Mouse (Mus musculus) heart, adult 8-10 months (tissue): ENCODE data around the gene Slc29a1. TPM values are rescaled to one million over a fixed set of nuclear protein-coding genes. Genes with fewer than 3 reads are reported as not detected.
"Not testable (repeated sequence)": the region's sequence is repeated elsewhere in the genome, so short reads cannot be mapped to it uniquely, and the experiment has no call there.

ENCODE experiments used
- DNase-seq: peaks from one replicate; pipeline ENCODE4 v3.0.0; 2022; ENCODE audit warnings: low spot score
- total RNA-seq, 4 experiments: library from RNA; stranded (reverse); gene quantifications; 2 replicates each; pipeline ENCODE4 v1.2.4; 2022

The Slc29a1 gene
- 10 to 100 TPM; 58.9 to 70.8 (median 66.9) TPM for total RNA-seq

DNA sequence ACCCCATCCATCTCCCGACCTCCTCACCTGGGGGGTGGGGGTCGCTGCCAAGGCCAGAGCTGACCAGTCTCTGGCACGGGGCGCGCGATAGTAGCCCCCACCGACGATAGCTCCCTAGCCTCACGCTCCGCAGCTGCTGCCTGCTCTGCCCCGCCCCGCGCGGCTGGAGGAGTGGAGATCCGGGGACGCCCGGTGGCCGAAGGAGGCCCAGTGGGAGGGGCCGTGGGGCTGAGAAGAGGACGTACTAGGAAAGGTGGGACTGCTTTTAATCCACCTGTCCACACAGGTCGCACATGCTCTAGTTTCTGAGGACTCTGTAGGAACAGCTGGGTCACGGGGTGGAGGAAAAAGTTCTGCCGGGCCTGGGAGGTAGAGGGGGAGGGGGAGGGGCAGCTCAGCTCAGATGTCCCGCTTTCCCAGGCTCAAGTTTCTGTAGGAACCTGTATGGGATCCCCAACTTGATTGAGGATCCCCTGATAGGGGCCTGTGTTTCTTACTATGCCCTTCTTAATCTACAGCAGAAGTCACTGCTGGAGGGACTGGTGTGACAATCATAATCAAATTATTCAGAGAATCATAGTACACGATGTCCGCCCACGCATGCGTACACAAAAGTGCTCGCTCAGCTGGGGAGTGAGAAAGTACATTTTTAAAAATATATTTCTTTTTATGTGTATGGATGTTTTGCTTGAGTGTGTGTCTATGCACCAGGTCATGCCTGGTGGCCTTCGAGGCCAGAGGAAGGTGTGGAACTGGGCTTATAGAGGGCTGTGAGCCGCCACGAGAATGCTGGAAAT, at the start of gene Slc29a1:
Gene Slc29a1 (minus strand): TSS at position 161 of the 797 bp plus-strand sequence.
- DNase-seq, result no peak

DNA sequence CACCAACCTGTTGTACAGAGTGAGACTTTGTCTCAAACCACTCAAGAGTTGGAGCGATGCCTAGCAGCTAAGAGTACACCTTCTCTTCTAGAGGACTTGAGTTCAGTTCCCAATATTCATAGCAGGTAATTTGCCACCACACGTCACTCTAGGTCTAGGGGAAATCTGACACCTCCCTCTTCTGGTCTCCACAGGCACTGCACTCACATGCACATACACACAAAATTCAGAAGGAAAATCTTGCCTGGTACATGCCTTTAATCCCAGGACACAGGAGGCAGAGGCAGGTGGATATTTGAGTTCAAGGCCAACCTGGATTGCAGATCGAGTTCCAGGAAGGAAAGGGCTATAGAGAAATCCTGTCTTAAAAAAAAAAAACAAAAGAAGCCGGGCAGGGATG, 44.8 kb upstream of the Slc29a1 start:
- DNase-seq, result no peak

DNA sequence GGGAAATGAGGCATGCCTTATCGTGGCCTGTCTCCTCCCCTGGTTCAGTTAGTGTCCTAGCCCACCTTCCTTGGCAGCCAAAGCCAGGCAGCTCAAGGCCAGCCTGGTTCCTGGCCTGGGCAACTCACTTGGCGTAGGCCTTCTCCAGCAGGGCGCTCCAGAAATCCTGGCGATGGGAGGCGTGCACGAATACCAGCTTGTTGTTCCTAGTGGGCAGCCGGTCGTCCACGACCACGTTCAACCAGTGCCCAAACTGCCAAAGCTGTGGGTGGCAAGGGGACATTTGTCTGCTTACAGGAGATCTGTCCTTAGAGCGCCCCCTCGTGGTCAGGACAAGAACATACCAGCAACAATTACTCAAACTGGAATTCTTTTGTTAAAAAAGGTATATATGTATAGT, 43.3 kb upstream of the Slc29a1 start:
- no peak for DNase-seq

DNA sequence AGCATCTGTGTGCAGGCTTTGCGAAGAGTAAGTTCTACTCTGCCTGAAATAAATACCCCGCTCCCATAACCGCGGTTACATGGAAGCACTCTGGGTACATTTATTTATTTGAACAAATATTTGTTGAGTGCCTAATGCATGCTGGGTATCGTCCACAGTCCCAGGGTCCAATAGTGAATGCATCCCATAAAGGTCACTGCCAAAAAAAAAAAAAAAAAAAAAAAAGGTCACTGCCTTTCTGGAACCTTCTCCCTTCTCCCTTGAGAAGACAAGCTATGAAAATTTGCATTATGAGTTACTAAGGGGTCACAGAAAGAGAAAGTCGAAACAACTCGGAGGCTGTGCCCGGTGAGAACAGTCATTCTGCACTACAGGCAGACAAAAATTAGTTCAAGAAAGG, 42.6 kb upstream of the Slc29a1 start:
- no peak for DNase-seq

DNA sequence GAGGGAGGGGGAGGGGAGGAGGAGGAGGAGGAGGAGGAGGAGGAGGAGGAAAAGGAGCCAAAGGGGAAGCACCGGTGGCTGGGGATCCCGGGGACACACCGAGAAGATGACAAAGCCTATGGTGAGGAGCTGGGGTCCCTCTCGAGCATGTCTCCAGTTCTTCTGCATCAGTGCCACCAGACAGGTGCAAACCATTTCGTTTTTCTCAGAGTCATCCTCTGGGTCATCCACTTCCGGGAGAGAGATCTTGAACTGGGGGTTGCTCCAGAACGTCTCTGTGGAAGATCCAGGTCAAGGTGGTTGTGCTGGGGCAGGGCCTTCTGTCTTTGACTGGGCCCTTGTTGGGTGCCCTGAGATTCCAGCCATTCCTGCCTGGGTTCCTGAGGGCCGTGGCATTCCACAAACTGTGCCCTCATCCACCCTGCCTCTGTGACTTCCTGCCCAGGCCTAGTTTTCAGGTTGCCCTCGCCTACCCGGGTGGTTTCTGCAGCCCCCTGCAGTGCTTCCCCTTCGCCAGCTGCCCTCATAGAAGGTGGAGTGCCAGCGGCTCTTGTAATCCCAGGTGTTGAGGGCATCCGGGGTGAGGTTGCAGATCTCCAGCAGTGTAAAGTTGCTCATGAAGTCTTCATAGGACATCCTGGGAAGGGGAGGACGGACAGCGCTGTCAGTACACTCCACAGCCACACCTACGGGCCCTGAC, 39.3 kb upstream of the Slc29a1 start:
- DNase-seq, result no peak

DNA sequence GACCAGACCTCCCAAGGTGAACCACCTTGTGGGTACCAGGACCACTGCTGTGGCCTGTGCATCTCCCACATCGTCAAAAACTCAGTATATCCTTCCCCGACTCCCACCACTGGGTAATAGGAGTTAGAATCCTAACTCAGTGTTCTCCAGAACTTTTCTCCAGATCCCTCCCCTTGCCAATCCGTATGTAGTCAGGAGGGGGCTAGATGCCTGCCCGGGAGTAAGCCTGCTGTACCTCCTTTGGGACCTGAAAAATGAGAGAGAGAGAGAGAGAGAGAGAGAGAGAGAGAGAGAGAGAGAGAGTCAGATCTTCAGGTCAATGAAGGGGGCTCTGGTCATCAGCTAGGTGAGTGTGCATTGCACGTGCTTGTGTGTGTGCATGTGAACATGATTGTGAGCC, 34.6 kb upstream of the Slc29a1 start:
- DNase-seq, result no peak

DNA sequence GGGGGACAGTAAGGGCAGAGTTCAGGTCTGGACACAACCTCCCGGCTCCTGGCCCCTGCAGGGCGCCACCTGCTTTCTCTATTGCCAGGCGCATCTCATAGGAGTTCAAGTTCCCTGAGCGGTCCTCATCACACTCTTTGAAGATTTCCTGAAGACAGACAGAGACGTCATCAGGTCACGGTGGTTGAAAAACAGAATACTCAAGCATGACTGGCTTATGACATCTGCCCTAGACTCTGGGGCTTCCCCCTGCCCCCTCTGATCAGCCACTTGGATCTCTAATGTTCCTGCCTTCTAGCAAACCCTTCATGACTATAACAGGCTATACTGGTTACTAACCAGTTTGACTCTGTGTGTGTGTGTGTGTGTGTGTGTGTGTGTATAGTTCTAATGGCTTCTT, 32.5 kb upstream of the Slc29a1 start:
- no peak for DNase-seq

DNA sequence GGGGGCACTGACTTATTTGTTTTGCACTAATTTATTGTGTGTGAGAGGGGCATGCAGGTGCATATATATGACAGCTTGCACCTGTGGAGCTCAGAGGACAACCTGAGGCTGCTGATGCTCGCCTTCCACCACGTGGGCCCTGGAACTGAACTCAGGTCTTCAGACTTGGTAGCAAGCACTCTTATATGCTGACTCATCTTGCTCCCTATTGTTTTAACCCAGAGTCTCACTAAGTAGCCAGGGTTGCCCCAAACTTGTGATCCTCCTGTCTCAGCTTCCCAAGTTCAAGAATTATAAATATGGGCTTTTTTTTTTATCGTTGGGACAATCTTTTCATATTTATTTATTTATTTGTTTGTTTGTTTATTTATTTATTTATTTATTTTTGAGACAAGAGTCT, 31.6 kb upstream of the Slc29a1 start:
- DNase-seq, result no peak

DNA sequence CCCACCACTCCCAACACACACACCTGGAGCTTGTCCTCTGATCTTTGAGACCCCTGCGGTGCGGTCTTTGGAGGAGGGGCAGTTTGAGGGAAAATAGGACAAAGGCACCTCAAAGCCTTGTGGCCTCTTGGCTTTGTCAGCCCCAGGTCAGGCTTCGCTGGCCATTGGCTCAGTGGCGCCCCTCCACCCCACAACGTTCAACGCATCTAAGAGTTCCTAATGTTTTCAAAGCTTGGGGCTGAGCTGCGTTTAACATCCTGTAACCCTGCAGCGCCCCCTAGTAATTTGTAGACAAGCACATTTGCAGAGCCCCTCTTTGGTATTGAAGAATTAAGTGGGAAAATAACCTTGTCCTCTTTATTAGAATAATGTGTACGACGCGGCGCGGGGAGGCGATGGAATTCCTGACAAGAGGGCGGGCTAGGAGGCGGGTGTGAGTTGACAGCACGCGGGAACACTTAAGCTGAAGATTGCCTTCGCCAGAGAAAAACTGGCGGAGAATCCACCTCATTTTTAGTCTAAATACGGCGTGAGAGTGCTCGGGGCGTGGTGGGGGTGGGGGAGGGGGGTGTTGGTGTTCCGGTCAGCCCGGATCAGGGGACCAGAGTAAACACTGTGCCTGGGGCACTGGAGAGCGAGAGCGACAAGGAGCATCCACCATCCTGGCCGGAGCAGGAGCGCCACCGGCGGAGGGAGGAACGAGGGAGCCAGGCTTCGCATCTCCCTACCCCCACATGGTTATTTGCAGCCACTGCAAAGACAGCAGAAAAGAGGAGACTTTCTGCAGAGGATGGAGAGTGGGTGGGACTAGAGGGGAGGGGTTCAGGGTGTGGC, 30.7 kb upstream of the Slc29a1 start:
- peak; percentile 77 for DNase-seq

DNA sequence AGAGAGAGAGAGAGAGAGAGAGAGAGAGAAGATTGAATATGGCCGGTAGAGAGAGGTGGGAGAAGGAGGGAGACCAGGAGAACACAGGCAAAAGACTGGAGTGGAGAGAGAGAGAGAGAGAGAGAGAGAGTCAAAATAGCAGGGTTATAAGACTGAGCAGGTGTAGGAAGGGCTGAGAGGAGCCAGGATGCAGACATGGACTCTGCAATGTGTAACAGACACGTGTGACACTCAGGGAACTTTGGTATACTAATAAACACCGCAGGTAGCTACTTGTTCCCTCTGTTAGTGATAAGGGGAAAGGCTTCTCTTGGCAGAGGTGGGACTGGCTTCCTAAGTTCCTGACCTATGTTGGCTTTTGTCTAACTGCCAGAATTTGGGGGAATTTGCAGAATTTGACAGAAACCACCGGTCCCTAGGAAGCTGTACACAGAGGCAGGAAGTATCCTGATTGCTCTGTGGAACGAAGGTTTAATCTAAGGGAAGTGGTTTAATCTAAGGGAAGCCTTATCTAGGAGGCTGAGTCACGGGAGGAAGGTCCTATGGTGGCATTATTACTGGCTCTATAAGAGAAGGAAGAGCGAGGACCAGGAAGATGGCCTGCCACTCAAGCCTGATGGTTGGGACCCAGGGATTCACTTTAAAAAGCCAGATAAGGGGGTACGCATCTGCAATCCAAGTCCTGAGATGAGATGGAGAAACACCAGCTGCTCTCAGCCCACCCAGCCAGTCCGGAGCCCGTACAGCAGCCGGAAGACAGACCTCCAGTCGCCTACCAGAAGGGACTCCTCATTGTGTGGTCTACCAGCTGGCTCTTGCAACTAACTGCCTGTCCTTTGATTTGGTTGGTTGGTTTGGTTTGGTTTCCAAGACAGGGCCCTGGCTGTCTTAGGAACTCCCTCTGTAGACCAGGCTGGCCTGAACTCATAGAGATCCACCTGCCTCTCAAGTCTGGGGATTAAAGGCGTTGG, 29.8 kb upstream of the Slc29a1 start:
- DNase-seq, result no peak

DNA sequence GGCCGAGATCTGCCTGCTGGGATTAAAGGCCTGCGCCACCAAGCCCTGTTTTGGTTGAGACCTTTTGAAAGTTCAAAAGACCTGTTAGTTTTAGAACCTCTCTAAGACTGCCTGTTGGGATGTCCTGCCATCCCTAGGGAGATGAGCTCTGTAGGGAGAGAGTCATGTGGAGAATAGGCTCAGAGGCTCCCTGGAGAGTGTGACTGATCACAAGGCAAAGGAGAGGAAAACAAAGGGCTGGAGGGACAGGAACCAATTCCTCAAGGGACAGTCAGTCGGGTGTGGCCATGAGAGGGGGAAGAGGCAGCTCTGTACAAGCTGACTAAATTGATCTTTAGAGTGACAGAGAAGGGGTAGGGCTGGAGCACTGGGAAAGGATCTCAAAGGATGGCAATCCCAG, 28.8 kb upstream of the Slc29a1 start:
- no peak for DNase-seq

DNA sequence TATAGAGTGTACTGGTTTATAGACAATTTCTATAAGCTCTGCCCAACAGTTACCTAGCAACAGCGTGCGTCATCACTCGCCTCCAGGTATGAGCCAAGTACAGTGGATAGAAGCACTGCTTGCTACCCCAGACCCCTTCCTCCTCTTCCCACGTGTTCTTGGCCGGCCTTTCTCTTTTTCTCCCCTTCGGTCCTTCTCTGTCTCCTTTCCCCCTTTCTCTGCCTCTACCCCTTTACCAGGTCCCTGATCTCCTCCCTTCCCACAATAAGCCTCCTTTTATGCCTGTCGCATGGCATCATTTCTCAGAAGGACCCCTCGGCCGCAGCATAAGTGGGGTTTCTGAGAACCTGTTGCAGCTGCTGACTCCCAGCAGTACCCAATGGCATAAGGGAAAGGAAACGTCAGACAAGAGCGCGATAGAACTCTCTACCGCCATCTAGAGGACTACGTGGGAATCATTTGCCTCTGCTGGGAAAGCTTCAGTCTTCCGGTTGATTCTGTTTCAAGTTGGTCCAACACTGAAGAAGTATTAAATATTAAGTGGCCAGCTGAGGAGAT, 27.2 kb upstream of the Slc29a1 start:
- peak; percentile 81 for DNase-seq

DNA sequence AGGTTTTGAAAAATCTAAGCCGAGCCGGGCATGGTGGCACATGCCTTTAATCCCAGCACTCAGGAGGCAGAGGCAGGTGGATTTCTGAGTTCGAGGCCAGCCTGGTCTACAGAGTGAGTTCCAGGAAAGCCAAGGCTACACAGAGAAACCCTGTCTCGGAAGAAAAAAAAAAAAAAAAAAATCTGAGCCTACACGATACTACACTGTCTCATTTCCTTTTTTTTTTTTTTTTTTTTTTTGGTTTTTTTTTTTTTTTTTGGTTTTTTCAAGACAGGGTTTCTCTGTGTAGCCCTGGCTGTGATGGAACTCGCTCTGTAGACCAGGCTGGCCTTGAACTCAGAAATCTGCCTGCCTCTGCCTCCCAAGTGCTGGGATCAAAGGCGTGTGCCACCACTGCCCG, 24.0 kb upstream of the Slc29a1 start:
- DNase-seq, result not testable (repeated sequence)

DNA sequence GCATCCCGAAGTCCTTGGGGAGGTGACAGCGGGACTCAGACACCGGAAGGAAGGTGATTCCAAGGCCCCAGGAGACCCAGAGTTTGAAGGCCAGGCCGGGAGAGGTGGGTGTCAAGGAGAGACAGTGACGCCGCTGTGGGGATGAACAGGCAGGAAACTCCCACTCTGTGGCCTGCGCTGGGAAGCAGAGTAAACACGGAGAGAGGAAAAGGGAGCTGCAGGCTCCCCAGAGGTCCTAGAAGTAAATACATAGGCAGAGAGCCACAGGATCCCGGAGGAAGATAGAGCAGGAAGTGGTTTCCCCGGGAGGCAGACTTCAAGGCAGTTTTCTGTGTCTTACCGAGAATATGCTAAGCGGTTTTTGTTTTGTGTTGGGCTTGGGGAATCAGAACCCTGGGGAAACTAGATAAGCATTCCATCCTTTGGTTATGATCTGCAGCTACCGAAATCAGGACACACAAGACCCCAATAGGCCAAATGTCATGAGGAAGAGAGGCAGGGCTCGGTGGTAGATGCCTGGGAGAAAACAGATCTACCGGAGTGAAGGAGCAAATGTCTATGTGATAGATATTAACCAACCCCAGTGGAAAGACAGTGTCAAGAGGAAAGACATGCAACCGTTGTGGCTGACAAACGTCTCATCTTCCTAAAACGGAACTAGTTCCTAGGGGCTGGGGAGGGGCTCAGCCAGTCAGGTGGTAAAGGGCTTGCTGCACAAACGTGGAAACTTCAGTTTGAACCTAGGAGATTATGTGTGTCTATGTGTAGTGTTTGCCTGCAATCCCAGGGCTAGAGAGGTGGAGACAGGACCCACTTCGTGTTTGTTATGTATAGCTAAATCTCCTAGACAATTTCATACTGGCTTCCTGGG, 20.2 kb upstream of the Slc29a1 start:
- DNase-seq, result peak; percentile 60

DNA sequence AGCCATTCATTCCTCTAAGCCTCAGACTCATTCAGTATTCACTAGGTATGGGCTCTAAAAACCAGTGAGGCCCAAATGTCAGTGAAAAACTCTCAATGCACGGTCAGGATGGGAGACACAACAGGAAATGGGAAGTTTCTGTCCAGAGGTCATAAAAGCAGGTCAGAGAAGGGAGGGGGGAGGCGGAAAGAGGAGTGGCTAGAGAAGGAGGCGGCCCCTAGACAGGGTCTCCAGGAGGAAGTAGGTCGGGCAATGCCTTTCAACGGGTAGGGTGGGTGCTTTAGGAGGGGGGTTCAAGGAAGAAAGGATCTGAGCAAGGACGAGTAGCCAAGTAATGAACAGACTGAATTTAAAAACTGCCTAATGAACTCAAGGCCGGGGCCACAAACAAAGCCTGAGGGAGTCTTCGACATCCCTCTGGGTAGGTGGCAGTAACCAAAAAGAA, 19.6 kb upstream of the Slc29a1 start:
- DNase-seq, result peak; percentile 67

DNA sequence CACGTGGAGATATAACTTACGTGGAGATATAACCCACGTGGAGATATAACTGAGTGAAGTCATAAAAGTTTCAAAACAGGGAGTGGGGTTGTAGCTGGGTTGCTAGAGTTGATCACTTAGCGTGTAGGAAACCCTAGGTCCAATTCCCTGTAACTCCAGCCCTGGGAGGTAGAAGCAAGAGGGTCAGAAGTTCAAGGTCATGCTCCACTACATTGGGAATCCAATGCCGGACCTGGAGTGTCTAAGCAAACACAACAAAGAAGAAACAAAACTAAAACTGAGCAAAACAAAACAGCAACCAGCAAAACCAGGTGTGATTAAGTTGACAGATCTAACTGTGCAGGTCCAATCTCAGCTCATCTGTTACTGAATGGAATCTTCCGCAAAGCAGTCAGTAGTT, 18.2 kb upstream of the Slc29a1 start:
- DNase-seq, result no peak

DNA sequence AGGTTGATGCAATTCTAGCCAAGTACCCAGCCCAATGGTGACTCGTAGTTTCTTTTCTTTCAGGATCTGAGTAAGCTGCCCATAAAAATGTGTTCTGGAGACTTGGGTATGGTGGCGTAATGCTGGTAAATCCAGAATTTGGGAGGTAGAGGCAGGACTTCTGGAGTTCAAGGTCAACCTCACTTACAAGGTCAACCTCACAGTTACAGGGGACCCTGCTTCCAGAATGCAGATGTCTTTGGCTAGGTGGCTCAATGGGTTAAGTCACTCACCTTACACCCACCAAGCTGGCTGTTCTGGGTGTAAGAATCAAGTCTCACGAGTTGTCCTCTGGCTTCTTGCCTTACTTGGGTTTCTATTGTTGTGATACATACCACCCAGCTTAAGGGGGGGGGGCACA, 17.3 kb upstream of the Slc29a1 start:
- no peak for DNase-seq

DNA sequence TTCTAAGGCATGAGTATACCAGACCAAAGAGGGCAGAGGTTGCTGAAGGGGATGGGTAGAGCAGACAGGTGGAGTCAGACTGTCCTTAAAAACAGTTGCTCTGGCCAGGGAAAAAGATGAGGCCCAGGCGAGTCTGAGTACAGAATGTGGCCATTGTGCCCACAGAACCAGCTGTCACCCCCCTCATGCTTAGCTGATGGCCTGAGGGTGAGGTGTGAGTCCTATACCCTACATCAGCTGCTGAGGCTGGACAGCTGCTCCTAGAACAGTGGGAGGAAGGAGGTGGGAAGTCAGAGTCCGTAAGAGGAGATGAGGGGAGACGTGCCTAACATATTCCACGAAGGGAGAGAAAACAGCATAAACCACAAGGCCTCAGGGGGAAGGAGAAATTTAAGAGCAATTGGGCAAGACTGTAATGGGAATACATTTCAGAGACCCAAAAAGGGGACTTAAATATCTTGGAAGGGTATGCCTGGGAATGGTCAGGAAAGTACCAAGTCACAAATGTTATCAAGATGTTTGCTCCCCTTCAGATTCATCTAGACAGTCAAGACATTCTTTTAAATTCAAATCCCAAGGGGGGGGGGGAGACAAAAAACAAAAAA, 16.7 kb upstream of the Slc29a1 start:
- no peak for DNase-seq

DNA sequence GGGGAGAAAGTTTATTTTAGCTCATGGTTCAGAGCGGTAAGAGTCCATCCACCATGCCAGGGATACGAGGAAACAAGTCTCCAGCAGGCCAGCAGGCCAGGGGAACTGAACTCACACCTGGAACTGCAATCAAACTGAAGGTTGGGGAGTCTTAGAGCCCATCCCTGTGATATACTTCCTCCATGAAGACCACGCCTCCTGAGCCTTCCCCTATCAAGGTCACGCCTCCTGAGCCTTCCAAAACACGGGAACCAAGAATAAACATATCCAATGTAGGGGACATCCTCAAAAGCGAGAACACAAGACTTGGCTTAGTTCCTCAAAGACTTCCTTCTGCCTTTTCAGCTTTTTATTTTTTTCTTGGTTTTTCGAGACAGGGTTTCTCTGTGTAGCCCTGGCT, 13.5 kb upstream of the Slc29a1 start:
- DNase-seq, result no peak
